Mouse (Mus musculus) limb, embryonic 13.5 days (tissue): ENCODE data around the gene Il17rd. TPM values are rescaled to one million over a fixed set of nuclear protein-coding genes. Genes with fewer than 3 reads are reported as not detected.

Source experiments
- polyA plus RNA-seq: library from polyadenylated mRNA; unstranded; fragments of >200 nt; fragmentation: Nextera tagmentation; extraction: Ambion mirVana; gene quantifications from 2 replicates; pipeline ENCODE4 v1.2.1, GENCODE M21; 2015

Il17rd gene
- polyA plus RNA-seq, 1 experiment from 2014 or later = 10.4 TPM

Other genes with a start within 250 kb of the Il17rd start
- gene Asb14, start 144.4 kb upstream of the Il17rd start, polyA plus RNA-seq = 0.23 and 0.27 TPM in 2 replicates
- 51.5 and 54.4 TPM in 2 replicates for gene Appl1, start 67.7 kb upstream of the Il17rd start, polyA plus RNA-seq
- 0.15 and 0.27 TPM in 2 replicates for gene Hesx1, start 44.5 kb upstream of the Il17rd start, polyA plus RNA-seq
- 22.3 and 24.1 TPM in 2 replicates for gene Arhgef3, start 76.0 kb downstream of the Il17rd start, polyA plus RNA-seq